2 mouse cellular contexts compared by ENCODE assay signal in the genomic region with DNA sequence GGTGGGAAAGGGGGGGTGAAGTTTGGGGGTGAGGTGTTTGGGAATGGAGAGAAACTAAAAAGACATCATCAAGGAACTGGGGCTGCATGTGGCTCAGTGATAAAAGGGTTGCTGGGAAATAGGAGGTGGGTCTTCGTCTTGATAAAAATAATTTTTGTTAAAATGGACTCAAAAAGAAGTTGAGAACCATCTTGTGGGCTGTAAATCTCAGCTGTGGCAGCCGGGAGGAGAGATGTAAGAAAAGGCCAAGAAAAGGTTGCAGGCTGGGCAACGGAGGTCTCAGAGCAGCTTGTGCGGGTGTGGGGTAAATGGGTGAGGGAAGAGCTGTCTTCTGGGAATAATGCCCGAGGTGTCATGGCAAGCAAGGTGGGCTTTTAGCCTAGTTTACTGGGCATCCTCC.
TF ChIP-seq lines count a peak whose summit lies in the region.

No protein-coding gene starts in this region.

TF ChIP-seq in MEL, 35 proteins besides CTCF, POLR2A, EP300 and RAD21 (continued from another document):
- TF ChIP-seq CHD1 (IDR thresholded peaks at IDR 0.05; ENCODE audit: low read depth, low read length) (peak; percentile 81; the same call in 1 of the 2 replicates), USF1 (IDR thresholded peaks at IDR 0.05; ENCODE audit: low read depth, low read length) (0 out of 2 replicates have a peak, but pooled peaks have one; percentile 11), SMC3 (IDR thresholded peaks at IDR 0.05; ENCODE audit: low read depth, low read length) (0 out of 2 replicates have a peak, but pooled peaks have one; percentile 8), MEF2A (IDR thresholded peaks at IDR 0.05; ENCODE audit: extremely low read depth, insufficient replicate concordance, low read depth, low read length, poor library complexity, severe bottlenecking) (no peak), HCFC1 (IDR thresholded peaks at IDR 0.05; ENCODE audit: low read depth, low read length) (peak; percentile 66), ZKSCAN1 (IDR thresholded peaks at IDR 0.05; ENCODE audit: low read depth, low read length) (no peak), MXI1 (IDR thresholded peaks at IDR 0.05; ENCODE audit: low read depth, low read length) (peak; percentile 54; the same call in 1 of the 2 replicates), MAZ (IDR thresholded peaks at IDR 0.05; ENCODE audit: low read depth, low read length) (0 out of 2 replicates have a peak, but pooled peaks have one; percentile 35), TCF12 (IDR thresholded peaks at IDR 0.05; ENCODE audit: low read depth, low read length) (peak; percentile 67), ELF1 (IDR thresholded peaks at IDR 0.05; ENCODE audit: low read depth, low read length) (0 out of 2 replicates have a peak, but pooled peaks have one; percentile 21), RCOR1 (IDR thresholded peaks at IDR 0.05; ENCODE audit: low read depth, low read length) (peak; percentile 50)
TF ChIP-seq in MEL: peak in this region for 16.

TF ChIP-seq in myocyte, 11 proteins besides CTCF, POLR2A, EP300 and RAD21 (continued from another document):
- TF ChIP-seq MYOG (IDR thresholded peaks at IDR 0.05; ENCODE audit: control insufficient read depth in 1 of 3, insufficient read depth in 1 of 3, insufficient read length in 2 of 3, low read depth in 2 of 3), result no peak
